Mouse (Mus musculus) layer of hippocampus, adult 9-11 months (tissue): ENCODE measurements around the gene Tenm2.

Source experiments
- DNase-seq: peaks from one replicate; pipeline ENCODE4 v3.0.0; 2022

Gene Tenm2

DNA sequence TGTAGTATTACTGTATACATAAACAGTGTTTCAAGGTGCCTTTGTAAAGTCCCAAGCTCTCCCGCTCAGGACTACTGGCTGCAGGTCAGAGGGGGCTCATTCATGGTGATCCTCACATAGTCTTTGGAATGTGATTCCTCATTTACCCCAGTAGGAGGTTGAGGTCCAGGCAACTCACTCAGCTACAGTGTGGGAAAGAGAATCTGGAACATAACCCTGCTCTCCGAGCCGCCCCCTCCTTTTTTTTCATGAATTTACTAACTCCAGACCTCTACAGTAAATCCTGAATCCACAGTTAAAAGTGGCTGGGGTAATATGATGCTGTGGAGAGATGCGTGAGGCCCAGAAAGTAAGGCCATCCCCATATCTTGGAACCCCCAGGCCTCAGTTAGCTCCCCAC lies 1066.0 kb downstream of the Tenm2 start:
- no peak for DNase-seq

DNA sequence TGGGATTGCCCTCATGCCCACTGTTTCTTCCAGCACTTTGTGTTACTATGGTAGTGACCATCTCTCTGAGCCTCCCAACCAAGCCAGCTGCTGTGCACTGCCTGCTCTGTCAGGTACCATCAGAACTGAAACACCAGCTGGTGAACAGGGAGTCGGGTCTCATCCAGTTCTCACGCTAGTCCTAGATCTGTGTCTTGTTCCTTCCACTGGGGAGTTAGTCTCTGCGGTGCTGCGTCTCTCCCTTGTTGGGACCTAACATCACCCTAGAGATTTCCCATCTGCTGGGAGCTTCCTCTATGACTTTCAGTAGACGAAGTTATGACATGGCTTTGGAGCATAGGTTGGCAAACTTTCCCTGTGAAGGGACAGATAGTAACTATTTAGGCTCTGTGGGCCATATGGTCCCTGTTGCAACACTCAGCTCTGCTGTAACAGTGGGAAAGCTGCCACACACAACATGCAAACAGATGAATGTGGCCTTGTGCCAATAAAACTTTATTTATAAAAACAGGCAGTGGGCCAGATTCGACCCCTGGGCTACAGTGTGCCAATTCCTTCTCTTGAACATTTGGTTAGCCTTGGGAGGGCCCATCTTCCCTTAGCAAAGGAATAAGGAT lies 1066.7 kb downstream of the Tenm2 start:
- peak; percentile 68 for DNase-seq

DNA sequence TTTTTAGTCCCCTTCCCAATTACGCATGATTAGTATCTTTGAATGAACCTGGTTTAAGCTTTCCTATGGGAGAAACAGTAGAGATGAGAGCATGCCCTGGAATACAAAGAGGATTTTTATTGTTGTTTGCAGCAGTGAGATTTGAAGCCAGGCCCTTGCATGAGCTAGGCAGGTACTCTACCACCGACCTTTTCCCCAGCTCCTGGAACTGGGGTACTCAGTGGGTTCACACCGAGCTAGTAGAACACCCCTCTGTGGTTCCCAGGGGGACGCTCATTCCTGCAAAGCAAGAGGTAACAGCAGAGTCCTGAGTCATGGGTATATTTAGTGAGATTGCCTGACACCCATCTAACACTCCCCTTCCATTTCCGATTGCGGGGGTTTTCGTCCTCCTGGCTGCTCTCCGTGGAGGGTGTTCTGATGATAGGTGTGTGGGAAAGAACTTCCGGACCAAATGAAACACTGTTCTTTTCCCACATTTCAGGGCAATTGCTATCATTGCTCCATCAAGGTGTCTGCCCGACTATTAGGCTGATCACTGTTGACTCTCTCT lies 1067.9 kb downstream of the Tenm2 start:
- DNase-seq, result no peak

DNA sequence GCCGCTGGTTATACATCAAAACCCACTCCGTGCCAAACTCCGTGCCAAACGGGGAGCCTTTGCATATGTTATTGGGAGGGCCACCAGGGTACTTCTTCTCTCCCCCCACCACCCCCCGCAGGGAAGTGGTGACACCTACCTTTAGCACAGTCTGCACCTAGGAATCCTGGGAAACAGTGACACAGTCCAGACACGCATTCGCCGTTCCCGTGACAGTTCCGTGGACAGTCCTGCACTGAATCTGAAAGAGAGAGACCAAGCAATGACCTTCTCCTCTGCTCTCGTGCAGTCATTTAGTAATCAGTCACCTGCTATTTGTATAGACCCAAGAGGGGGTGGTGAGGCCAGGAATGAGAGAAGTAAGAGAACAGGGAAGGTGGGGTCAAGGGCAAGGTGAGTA lies 1072.2 kb downstream of the Tenm2 start:
- DNase-seq, result peak; percentile 1

DNA sequence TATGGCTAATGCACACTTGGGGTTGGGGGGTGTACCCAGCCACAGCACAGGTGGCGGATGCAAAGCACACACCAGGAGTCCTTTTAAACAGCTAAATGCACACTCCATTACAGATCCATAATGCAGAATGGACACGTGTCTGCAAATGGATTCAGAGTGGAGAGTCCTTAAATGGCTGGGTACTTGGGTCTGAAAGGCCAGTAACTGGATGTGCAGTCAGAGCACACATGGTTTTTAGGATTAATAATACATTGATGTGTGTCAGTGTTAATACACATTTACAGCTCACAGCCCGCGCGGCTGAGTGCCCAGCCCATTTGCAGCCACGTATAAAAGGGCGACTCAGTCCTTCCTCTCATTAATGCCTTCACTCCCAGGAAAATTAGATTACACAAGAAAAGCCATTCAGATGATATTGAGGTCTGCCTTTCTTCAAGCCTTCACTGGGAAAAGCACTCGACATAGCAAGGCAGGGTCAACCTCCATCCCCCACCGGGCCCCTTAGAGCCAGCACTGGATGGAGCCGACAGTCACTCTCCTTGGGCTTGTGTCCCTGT lies 1073.9 kb downstream of the Tenm2 start:
- no peak for DNase-seq

DNA sequence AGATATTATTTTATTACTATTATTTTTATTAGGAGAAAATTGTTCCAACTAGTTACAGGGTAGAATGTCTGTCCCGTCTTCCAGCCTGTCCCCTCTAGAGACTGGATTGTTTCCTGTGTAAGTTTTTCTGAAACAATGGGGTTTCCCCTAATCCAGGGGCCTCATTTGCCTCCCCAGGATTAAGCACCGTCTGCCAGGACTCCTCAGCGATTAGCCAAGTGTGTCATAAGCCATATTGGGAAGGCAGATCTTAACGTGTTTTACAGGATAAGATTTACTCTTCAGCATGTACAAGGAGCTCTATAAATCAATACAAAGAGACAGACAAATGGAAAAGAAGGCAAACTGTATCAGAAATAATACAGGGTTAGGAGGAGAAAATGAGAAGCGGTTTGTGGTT lies 1082.3 kb downstream of the Tenm2 start:
- DNase-seq, result no peak

DNA sequence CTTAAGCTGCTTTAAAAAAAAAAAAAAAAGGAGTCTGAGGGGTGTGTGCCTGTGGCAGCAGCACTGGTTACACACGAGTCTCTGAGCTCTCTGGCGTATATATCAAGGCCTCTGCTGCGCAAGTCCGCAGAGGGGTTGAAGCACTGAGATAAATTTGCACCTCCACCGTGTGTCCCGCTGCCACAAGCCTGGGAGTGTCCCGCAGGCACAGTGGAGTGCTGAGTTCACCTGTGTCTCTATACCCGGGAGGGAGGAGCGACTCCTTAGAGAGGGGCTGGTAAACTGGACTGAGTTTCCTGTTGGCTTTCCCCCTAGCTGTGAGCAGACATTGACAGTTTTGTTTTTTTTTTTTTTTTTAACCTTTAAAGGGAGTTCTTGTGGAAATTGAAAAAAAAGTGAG lies 1082.8 kb downstream of the Tenm2 start:
- no peak for DNase-seq

DNA sequence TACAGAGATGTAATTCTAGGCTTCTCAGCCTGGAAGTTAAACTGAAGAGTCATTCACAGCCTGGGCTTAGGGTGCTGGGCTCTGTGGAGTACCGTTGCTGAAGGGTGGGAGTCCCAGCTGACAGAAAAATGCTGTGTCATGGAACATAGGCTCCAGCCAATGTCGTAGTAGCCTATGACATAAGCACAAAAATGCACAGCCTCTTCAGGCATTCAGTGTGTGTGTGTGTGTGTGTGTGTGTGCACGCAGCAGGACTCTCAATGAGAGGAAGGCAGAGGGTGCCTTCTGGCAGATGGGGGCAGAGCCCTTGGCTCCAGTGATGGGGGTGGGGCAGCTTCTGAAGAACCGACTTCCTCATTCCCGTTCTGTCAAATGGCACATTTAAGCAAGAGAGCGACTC lies 1083.5 kb downstream of the Tenm2 start:
- DNase-seq, result peak; percentile 15

DNA sequence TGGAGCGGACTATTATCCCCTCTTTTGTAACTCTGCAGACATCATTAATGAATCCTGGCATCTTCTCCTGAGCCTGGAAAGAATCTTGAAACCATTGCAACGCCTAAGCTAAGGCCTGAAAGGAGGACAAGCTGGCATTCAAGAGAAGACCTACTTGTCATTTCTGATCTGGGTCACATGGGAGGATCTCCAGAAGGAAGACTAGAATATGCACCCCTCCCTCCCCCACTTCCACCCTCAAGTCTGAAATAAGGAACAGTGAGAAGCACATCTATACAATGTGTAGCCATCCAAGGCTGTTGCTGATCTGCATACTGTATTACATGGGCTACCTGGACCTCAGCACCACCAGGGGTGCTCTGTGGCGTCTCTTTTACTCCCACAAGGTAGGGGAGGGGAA lies 1086.7 kb downstream of the Tenm2 start:
- DNase-seq, result no peak

DNA sequence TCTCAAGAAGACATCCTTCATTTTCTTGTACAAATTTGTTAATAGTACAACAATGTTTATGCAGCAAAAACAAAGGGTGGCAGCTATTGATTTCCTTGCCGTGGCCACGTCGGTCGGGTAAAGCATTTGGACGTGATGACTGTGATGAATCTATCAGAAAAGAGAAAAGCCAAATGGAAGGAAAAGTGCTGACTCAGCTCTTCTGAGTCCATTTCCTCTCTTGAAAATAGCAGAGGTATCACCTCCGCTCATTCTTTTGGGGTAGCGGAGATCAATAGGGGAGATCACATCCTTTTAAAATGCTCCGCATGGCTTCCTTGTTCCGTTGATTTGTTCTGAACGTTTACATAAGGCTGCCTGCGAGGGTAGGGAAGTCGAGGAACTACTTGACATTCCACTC lies 1090.7 kb downstream of the Tenm2 start:
- no peak for DNase-seq

DNA sequence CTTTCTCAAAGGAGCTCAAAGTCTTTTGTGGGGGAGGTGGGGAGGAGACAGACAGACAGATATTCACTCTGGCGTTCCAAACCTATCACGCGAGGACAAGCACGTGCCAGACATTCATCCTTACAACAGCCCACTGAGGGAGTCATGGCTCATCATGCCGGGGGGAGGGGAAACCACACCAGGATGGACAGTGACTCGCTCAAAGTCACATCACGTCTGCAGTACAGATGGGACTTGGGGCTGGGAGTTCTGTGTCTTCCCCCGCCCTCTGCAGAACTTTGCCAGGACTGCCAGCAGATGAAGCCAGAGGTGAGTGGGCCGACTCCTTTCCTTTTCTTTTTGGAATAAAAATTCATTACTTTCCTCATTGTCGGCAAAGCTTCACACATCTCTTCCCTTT lies 1095.4 kb downstream of the Tenm2 start:
- peak; percentile 26 for DNase-seq

DNA sequence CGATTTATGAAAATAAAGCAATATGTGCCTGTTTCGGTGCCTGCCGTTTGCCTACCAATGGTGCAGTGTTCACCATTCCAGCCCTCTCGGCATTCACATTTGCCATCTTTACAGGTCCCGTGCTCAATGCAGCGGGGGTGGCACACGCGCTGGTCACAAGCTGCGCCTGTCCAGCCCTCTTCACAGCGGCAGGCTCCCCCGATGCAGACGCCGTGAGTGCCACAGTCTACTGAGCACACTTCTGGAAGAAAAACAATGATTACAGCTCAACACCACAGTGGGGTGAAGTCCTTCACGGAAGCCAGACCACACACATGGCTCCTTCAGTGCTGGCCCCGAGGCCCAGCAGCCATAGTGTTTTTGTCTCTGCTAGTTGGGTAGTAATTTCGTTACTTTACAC lies 1096.2 kb downstream of the Tenm2 start:
- DNase-seq, result no peak

DNA sequence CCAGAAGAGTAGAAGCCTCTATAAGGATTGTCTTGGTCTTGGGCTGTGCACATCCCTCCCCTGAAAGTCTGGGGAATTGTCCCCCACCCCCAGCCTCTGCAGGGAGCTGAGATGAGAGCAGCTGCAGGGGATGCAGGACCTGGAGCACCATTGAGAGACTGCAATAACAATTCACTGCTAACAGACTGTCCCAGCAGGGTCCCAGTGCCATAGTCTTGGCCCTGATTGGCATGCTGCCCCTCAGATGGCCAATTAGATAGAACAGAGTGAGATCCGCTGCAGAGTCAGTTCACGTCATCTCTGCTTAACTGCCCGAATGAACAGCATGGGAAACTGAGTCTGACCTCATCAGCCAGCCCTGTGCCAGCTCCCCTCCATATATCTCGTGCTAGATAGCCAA lies 1097.9 kb downstream of the Tenm2 start:
- DNase-seq, result no peak

DNA sequence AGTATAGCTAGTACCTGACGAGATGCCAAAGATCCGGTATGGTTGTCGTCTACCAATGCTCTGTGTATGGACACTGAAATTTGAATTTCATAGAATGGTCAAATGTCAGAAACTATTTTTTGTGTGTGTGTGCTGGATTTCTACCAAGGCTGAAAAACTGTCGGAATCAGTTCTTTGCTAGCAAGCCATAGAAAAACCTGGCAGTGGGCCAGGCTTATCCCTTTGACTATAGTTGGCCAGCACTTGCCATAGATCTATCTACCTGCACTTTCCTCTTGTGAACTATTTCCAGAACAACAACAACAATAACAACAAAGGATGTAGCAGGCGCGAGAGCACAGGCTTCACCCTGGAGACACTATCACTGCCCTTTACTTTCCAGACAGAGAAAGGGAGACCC lies 1098.5 kb downstream of the Tenm2 start:
- no peak for DNase-seq

DNA sequence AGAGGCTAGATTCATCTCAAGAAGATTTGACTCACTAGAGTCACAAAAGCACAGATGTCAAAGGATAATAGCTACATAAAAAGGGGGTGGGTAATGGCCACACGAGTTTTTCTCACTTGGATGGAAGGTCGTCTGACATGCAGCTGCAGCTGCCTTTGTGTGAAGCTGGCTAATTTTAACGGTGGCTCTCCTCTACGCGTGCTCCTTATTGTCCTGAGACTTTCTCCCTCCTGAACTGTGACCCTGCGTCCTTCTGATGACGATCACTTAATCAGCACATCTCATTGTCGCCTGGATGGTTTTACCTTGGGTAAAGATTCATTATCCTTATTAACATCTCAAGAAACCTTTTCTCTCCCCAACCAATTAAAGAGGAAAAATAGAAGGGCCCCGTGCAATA lies 1101.1 kb downstream of the Tenm2 start:
- no peak for DNase-seq

DNA sequence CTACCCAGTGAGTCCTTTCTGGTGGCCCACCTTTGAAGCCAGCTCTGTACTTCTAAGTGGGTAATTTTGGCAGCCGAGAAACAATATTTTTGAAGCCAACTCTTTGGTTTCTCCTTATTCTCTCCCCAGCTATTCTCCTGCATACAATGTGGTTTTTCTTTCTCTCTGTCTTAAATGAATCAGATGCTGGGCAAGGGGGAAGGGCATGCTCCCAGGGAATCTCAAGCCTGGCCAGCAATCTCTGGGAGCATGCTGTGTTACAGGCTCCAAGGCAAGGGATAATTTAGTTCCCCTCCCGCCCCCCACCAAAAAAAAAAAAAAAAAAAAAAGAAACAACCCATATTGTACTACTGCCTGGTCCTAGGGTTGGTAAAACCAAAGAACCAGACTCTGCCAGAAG lies 1112.5 kb downstream of the Tenm2 start:
- DNase-seq, result no peak

DNA sequence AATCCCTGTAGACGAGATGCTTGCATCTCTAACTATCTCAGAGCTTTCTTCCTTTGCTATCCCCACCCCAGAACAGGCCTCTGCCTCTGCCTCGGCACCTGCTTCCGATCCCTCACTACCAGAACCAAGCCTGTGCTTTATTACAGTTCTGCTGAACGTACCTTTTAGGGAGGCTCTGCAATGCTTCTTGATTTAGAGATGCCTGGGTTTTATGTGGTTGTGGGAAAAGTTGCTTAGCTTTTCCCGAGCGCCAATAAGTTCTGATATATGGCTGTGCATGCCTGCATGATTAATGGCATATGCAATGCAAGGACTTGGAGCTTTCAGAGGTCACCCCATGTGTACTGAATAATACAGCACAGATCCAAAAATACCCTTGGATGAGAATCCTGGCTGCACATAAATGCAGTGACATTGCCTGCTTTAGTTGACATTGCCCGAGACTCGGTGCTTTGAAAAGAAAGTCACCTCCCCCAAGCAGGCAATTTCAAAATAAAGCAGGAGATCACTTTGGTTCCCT lies 1114.3 kb downstream of the Tenm2 start:
- DNase-seq, result no peak

DNA sequence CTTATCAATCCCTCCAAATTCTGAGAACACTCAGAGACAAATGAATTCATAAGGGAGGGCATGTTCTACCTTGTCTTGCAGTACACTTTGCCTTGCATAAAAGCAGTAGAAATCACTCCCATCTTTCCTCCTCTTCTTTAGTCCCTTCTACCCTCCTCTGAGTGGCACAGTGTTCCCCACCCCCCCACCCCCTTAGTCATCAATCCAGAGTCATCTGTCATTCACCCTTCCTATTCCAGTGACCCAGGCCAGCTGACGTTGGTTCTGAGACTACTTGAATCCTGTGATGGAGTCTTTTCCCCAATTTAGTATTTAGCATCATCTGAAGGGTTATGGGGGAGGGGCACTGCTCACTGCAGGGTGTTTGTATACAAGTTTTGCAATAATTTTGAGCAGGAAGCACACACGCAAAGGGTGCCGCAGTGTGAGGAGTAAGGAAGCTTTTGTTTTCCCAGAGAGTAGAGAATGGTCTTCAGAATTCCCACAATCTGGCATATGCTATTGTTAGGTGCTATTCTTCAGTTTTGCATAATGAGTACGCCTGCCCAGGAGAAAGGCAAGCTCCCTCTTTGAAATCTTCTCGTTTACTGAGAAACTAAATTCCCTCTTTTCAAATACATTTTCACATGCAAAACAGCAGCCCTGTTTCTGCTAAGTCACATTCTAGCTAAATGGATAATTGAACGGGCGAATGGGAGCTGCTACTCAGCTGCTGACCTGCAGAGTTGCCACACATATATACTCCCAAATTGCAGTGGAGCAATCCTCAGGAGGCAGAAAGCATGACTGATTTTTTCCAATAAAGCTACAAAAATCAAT lies 1115.0 kb downstream of the Tenm2 start:
- peak; percentile 21 for DNase-seq

DNA sequence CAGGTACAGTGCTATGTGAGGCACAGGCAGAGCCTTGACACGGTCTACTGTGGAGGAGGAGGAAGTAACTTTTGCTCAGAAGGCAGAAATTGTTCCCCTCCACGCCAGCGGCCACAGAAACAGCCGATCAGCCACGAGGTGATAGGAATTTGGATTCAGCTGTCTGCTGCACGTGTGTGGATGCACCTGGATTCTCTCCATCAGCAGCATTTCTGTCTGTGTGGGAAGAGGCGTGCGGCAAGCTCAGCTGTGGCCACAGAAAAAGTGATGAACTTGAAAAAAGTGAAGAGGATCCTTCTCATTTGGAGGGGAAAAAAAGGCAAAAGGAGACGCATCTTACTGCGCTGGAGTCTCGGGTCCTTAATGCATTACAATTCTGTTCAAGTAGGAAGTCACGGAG lies 1122.4 kb downstream of the Tenm2 start:
- no peak for DNase-seq

DNA sequence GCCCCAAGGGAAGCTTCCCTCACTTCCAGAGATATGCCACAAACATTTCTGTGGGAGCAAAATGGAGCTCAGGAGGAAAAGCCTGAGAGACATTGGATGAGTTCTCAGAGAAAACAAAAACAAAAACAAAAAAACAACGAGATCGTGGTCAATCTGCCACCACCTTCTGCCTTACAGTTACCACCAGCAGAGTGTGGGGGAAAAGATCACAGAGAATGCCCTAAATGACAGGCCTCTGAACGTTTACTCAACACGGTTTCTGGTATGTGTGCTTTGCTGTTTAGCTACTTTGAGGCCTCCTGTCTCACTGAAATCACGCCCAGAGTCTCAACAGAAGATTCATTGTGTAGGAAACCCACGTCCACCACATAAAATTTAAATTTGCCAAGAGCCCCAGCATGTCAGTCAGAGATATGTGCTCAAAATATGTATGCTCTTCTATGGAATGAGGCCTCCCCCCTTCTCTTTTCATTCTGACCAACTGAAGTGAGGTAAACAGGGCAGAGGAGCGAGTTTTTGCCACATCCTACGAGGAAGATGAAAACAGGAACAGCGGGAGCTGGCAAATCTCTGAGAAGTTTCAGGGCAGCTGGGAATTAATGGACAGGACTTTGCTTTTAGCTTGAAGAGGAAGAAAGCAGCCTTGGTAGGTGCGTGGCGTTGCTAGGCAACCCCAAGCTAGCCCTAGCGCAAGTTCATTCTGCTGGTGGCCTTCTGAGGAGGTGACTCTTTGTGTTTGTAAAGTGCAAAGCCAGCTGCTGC lies 1126.6 kb downstream of the Tenm2 start:
- DNase-seq, result no peak

DNA sequence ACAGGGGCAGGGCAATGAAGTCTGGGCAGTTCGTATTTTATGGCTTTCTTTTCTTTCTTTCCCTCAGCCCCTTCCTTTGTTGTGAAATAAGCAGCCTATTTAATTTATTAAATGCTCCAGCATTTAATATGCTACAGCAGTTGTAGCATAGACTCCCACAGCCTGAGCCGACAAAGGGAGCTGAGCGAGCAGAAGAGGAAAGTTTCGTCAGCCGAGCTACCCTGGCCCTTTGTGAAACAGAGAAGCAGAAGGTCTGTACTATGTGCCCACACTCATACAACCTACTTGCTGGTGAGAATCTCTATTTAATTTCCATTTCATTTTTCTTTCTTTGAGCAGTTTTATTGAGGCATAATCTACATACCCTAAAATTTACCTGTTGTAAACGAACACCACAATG lies 1127.9 kb downstream of the Tenm2 start:
- DNase-seq, result peak; percentile 19

DNA sequence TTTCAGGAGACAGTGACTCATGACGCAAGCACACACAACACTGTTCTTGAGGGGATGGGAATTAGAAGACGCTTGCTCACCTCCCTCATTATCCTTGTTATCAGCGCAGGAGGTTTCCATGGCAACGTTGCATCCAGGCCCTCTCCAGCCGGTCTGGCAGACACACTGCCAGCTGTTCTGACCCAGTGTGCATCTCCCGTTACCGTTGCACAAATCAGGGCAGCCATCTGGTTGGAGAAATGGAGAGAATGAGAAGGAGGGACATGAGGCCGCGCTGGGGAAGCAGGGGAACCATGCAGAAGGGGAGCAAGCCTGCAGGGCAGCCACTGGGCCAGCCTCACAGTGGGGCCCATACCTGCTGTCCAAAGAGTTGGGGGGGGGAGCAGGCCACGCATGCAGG lies 1129.1 kb downstream of the Tenm2 start:
- peak; percentile 59 for DNase-seq

DNA sequence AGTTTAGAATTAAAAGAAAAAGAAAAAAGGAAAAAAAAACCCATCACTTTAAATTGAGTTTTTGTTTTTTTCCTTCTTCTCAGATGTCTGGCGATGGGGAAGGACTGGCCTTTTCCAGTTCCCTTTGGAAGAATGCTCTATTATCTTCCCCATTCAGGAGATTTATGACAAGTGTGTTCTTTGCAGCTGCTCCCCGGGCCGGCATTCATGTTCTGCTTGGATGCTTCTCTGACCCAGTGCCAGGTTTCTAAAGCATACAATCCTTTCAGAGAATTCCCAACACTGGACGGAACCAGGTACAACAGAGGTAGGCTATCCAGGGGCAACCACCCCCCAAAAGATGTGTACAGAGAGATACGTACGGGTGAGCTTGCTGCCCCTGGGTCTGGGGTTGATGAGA lies 1132.2 kb downstream of the Tenm2 start:
- no peak for DNase-seq
